Mouse (Mus musculus): ENCODE data around the gene Dnajc27. TPM values are rescaled to one million over a fixed set of nuclear protein-coding genes. Genes with fewer than 3 reads are reported as not detected.

Dnajc27 gene
- polyA plus RNA-seq, 1 experiment from 2014 or later, result 11.0 TPM

DNA sequence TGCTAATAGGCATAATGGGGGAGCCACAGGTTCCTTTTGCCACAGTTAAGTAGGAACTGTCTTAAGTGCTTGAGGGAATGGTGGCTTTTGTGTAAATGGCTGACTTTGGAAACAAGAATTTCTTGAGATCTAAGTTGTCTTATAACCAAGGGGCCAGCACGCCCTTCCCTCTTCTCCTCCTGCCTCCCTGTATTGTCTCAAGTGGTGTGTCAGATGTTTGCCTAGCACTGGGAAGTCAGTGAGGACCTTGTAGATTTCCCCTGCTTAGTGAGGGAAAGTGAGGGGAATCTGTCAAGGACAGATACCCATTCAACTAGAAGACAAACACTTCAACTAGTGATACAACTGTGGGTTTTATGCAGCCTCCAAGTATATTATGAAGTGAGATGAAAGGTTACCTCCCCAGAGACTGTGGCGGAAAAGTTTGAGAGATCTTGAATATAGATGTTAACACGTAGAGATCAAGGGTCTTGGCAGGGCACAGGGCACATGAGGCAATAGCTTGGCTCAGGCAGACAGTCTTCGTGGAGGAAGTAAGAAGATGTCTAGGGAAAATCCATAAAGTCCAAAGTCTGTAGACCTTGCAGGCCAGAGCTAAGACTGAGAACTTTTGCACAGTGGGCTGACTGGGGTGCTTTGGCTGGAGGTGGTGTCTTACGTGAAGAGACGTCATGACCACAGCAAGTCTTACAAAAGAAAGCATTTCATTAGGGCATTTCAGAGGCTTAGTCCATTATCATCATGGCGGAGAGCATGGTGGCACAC, 76.7 kb downstream of the Dnajc27 start:
- 88% methylated on average over 7 of the region's 7 CpGs for WGBS
- ATAC-seq (ENCODE audit: insufficient read depth, low FRiP score, low TSS enrichment) (no peak), DNase-seq (ENCODE audit: low spot score) (no peak)
- Histone ChIP-seq H3K27ac (ENCODE audit: low read depth, low read length) (no peak overlapping the region), H3K27me3 (ENCODE audit: control insufficient read depth, insufficient read depth, low read length) (no peaks in the 10 kb centered on the region), H3K4me2 (ENCODE audit: low read depth) (no peak overlapping the region), H3K36me3 (ENCODE audit: control insufficient read depth, insufficient read depth, low read length) (no peaks in the 10 kb centered on the region), H3K9ac (ENCODE audit: low read length) (no peak overlapping the region), H3K9me3 (ENCODE audit: control insufficient read depth, low read length) (no peaks in the 10 kb centered on the region), H3K4me1 (ENCODE audit: control insufficient read depth, insufficient read depth, low read length) (no peaks in the 10 kb centered on the region), H3K4me3 (ENCODE audit: low read depth, low read length) (no peak overlapping the region)

Other genes with a start within 250 kb of the Dnajc27 start
- 3.8 and 4.4 TPM in 2 replicates for gene Pomc, start 127.6 kb upstream of the Dnajc27 start, polyA plus RNA-seq (2014; fragmentation: Nextera tagmentation; extraction: Ambion mirVana)
- gene Efr3b, start 43.7 kb upstream of the Dnajc27 start, polyA plus RNA-seq (2014; fragmentation: Nextera tagmentation; extraction: Ambion mirVana), result 14.1 and 17.5 TPM in 2 replicates
- 4.1 and 5.8 TPM in 2 replicates for gene Adcy3, start 50.5 kb downstream of the Dnajc27 start, polyA plus RNA-seq (2014; fragmentation: Nextera tagmentation; extraction: Ambion mirVana)
- 5.9 and 6.5 TPM in 2 replicates for gene Ptrhd1, start 151.4 kb downstream of the Dnajc27 start, polyA plus RNA-seq (2014; fragmentation: Nextera tagmentation; extraction: Ambion mirVana)
- gene Cenpo, start 151.7 kb downstream of the Dnajc27 start, polyA plus RNA-seq (2014; fragmentation: Nextera tagmentation; extraction: Ambion mirVana), result 16.3 and 16.6 TPM in 2 replicates